Mouse (Mus musculus): ENCODE measurements around the gene Cox20. TPM values are rescaled to one million over a fixed set of nuclear protein-coding genes. Genes with fewer than 3 reads are reported as not detected.
"Not testable (repeated sequence)": the region's sequence is repeated elsewhere in the genome, so short reads cannot be mapped to it uniquely, and the experiment has no call there.

Gene Cox20
- polyA plus RNA-seq, 1 experiment, result not detected

DNA sequence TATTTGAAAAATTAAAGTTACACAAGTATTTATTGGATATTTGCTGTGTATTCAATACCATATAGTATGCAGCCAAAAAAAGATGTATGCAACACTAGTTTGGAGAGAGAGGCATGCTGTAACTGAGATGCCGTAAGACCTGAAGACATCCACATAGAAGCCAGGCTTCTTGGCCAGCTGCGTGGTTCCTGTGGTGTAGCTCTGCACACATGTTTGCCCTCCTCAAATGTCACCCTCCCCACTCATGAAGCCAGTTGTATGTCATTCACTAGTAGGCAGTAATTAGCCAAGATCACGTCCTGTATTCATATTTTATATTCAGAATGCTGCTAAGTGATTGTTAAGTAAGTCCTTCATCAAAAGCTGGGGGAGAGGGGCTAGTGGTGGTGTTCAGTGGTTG, 22.5 kb downstream of the Cox20 start:
- Histone ChIP-seq H3K4me3 (ENCODE audit: insufficient read depth, low read depth, low read length) (no peak overlapping the region), H3K4me1 (ENCODE audit: control insufficient read depth, insufficient read depth, low read length) (peaks cover 3% of the 10 kb centered on the region; the same call in 1 of the 2 replicates), H3K27ac (ENCODE audit: insufficient read depth, low read depth, low read length) (no peak overlapping the region)
- TF ChIP-seq POLR2A (IDR thresholded peaks at IDR 0.05; ENCODE audit: insufficient read depth, low read depth, low read length) (no peak), CTCF (IDR thresholded peaks at IDR 0.05; ENCODE audit: insufficient read depth, low read depth, low read length) (no peak)
- 86% methylated on average over 3 of the region's 3 CpGs for WGBS

DNA sequence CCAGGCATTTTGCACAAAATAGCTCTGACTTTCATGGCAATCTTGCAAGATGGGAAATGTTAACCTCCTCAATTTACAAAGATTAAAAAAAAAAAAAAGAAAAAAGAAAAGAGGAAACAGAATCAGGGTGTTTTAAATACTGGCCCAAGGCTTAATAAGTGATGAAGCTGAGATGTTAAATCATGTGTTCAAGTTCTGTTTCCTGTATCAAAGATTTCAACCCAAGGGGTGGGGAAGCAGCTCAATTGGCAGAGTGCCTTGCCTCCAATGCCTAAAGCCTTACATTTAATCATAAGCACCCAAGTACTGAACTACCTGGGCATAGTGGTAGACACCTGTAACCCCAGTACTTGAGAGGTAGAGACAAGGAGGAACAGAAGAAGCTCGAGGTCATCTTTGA, 23.1 kb downstream of the Cox20 start:
- Histone ChIP-seq H3K4me1 (ENCODE audit: control insufficient read depth, insufficient read depth, low read length) (peaks cover 3% of the 10 kb centered on the region; the same call in 1 of the 2 replicates), H3K4me3 (ENCODE audit: insufficient read depth, low read depth, low read length) (no peak overlapping the region), H3K27ac (ENCODE audit: insufficient read depth, low read depth, low read length) (no peak overlapping the region)
- TF ChIP-seq CTCF (IDR thresholded peaks at IDR 0.05; ENCODE audit: insufficient read depth, low read depth, low read length) (no peak), POLR2A (IDR thresholded peaks at IDR 0.05; ENCODE audit: insufficient read depth, low read depth, low read length) (no peak)
- WGBS, result 74% methylated on average over 1 of the region's 1 CpGs

DNA sequence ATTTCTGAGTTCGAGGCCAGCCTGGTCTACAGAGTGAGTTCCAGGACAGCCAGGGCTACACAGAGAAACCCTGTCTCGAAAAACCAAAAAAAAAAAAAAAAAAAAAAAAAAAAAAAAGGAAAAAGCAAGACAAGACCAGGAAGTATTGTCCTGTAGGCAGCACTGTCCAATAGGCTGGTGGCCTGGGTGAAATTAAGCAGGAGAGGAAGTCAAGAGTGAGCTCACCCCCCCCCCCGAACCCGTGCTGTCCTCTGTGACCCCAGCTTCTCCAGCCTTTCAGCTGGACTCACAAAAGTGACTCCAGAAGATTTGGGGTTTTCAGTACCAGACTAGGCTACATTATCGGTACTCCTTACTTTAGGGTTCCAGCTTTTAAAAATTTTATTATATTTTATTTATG, 23.7 kb downstream of the Cox20 start:
- TF ChIP-seq POLR2A (IDR thresholded peaks at IDR 0.05; ENCODE audit: insufficient read depth, low read depth, low read length), result no peak
- TF ChIP-seq CTCF (IDR thresholded peaks at IDR 0.05; ENCODE audit: insufficient read depth, low read depth, low read length), result no peak
- Histone ChIP-seq H3K4me3 (ENCODE audit: insufficient read depth, low read depth, low read length) (no peak overlapping the region), H3K4me1 (ENCODE audit: control insufficient read depth, insufficient read depth, low read length) (peaks cover 3% of the 10 kb centered on the region; the same call in 1 of the 2 replicates), H3K27ac (ENCODE audit: insufficient read depth, low read depth, low read length) (no peak overlapping the region)
- WGBS, result 85% methylated on average over 5 of the region's 5 CpGs

DNA sequence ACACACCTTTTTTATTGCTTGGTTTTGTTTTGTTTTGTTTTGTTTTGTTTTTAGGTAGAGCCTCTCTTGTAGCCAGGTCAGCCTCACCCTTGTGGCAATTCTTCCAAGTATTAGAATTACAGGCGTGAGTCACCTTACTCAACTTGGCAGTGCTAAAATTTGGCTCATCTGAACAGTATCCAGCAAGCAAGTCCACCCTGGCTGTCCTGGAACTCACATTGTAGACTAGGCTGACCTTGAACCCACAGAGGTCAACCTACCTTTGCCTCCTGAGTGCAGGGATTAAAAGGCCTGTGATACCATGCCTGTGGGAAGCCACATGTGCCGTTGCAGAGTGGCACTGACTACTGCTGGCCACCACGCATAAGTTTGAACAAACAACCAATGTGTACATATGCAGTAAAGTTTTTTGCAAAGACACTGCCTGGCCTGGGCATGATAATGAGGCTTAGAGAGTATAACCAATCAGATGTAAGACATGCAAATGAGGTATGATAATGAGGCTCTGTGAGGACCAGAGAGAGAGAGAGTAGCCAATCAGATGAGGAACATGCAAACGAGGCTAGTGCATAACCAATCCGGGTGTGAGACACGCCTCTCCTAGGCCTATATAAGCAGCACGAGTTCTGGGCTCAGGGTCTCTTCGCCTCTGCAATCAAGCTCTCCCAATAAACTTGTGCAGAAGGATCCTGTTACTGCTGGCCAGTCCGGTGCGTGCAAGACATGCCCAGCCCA, 25.3 kb downstream of the Cox20 start:
- WGBS, result 97% methylated on average over 10 of the region's 10 CpGs
- not testable (repeated sequence) for H3K27ac ChIP-seq (ENCODE audit: insufficient read depth, low read depth, low read length); H3K4me1 ChIP-seq (ENCODE audit: control insufficient read depth, insufficient read depth, low read length); H3K4me3 ChIP-seq (ENCODE audit: insufficient read depth, low read depth, low read length)

DNA sequence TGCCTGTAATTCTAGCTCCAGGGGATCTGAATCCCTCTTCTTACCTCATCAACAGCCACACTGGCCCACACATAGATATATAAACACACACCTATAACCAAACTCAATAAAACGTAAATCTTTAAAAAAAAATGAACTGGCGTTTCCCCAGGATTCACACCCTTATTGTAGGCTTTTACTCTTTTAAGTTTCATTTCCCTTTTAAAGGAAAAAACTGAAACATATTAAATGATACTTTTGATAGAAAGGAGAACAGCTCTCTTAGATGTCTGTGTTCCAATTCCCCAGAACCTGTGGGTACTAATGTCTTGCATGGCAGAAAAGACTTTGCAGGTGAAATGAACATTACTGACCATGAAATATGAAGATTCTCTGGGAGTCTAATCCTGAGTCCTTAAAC, 31.9 kb downstream of the Cox20 start:
- WGBS, result 98% methylated on average over 2 of the region's 2 CpGs
- TF ChIP-seq POLR2A (IDR thresholded peaks at IDR 0.05; ENCODE audit: insufficient read depth, low read depth, low read length), result no peak
- no peak for TF ChIP-seq CTCF (IDR thresholded peaks at IDR 0.05; ENCODE audit: insufficient read depth, low read depth, low read length)
- no peaks in the 10 kb centered on the region for H3K4me1 ChIP-seq (ENCODE audit: control insufficient read depth, insufficient read depth, low read length)

GRCm38 (mm10) chr1:178351643-178352042, 32.7 kb downstream of the Cox20 start:
- Histone ChIP-seq H3K4me1 (ENCODE audit: control insufficient read depth, insufficient read depth, low read length) (no peaks in the 10 kb centered on the region), H3K4me3 (ENCODE audit: insufficient read depth, low read depth, low read length) (no peak overlapping the region), H3K27ac (ENCODE audit: insufficient read depth, low read depth, low read length) (no peak overlapping the region)
- TF ChIP-seq POLR2A (IDR thresholded peaks at IDR 0.05; ENCODE audit: insufficient read depth, low read depth, low read length), result no peak
- TF ChIP-seq CTCF (IDR thresholded peaks at IDR 0.05; ENCODE audit: insufficient read depth, low read depth, low read length), result no peak

More for the DNA sequence above, 31.9 kb downstream of the Cox20 start:
- Histone ChIP-seq H3K27ac (ENCODE audit: insufficient read depth, low read depth, low read length) (no peak overlapping the region), H3K4me3 (ENCODE audit: insufficient read depth, low read depth, low read length) (no peak overlapping the region)

DNA sequence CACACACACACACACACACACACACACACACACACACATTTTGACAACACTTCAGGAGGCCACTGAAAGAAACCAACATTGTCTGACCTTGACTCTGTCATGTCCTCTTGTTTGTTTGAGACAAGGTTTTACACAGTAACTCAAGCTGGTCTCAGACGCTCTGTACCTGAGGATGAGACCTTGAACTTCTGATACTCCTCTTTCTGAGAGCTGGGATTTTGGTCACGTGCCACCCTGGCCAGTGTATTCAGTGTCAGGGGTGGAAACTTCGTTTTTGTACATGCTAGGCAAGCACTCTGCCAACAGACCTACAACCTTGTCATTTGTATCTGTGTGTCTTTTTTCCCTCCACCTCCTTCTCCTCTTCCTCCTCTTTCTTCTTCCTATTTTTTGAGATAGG, 35.6 kb downstream of the Cox20 start:
- Histone ChIP-seq H3K4me3 (ENCODE audit: insufficient read depth, low read depth, low read length) (no peak overlapping the region), H3K4me1 (ENCODE audit: control insufficient read depth, insufficient read depth, low read length) (peaks cover 5% of the 10 kb centered on the region), H3K27ac (ENCODE audit: insufficient read depth, low read depth, low read length) (no peak overlapping the region)
- TF ChIP-seq CTCF (IDR thresholded peaks at IDR 0.05; ENCODE audit: insufficient read depth, low read depth, low read length), result no peak
- TF ChIP-seq POLR2A (IDR thresholded peaks at IDR 0.05; ENCODE audit: insufficient read depth, low read depth, low read length), result no peak
- 76% methylated on average over 3 of the region's 3 CpGs for WGBS

GRCm38 (mm10) chr1:178357776-178358710, 39.1 kb downstream of the Cox20 start:
- peak overlapping the region; percentile 82 for H3K27ac ChIP-seq (ENCODE audit: insufficient read depth, low read depth, low read length)

GRCm38 (mm10) chr1:178360264-178360663, 41.3 kb downstream of the Cox20 start:
- Histone ChIP-seq H3K4me1 (ENCODE audit: control insufficient read depth, insufficient read depth, low read length) (peaks cover 10% of the 10 kb centered on the region), H3K27ac (ENCODE audit: insufficient read depth, low read depth, low read length) (no peak overlapping the region), H3K4me3 (ENCODE audit: insufficient read depth, low read depth, low read length) (no peak overlapping the region)
- no peak for TF ChIP-seq POLR2A (IDR thresholded peaks at IDR 0.05; ENCODE audit: insufficient read depth, low read depth, low read length)
- no peak for TF ChIP-seq CTCF (IDR thresholded peaks at IDR 0.05; ENCODE audit: insufficient read depth, low read depth, low read length)
- WGBS, result 86% methylated on average over 11 of the region's 11 CpGs

More at GRCm38 (mm10) chr1:178357776-178358710, 39.1 kb downstream of the Cox20 start:
- peaks cover 10% of the 10 kb centered on the region for H3K4me1 ChIP-seq (ENCODE audit: control insufficient read depth, insufficient read depth, low read length)
- WGBS, result 31% methylated on average over 12 of the region's 12 CpGs
- no peak overlapping the region for H3K4me3 ChIP-seq (ENCODE audit: insufficient read depth, low read depth, low read length)
- no peak for TF ChIP-seq CTCF (IDR thresholded peaks at IDR 0.05; ENCODE audit: insufficient read depth, low read depth, low read length)
- no peak for TF ChIP-seq POLR2A (IDR thresholded peaks at IDR 0.05; ENCODE audit: insufficient read depth, low read depth, low read length)

All from olfactory bulb, adult 2 months (tissue).